Mouse (Mus musculus) heart, postnatal 25 days (tissue): Measurements from ENCODE around the gene Mfap1a. TPM values are rescaled to one million over a fixed set of nuclear protein-coding genes. Genes with fewer than 3 reads are reported as not detected.
"Not testable (repeated sequence)": the region's sequence is repeated elsewhere in the genome, so short reads cannot be mapped to it uniquely, and the experiment has no call there.

Experiments used
- DNase-seq: peaks from one replicate; pipeline ENCODE4 v3.0.0; 2022; ENCODE audit warnings: low spot score
- intact Hi-C: fragments of 180-260 bp; cut with DNase I; formaldehyde crosslinking; loops from one replicate; pipeline ENCODE4 v1.15.1; 2025
- total RNA-seq, 2 experiments: library from RNA; stranded (reverse); gene quantifications; 2 replicates each; pipeline ENCODE4 v1.2.3; 2021

Gene Mfap1a
- total RNA-seq: 10 to 100 TPM; 26.1 to 29.0 TPM

DNA sequence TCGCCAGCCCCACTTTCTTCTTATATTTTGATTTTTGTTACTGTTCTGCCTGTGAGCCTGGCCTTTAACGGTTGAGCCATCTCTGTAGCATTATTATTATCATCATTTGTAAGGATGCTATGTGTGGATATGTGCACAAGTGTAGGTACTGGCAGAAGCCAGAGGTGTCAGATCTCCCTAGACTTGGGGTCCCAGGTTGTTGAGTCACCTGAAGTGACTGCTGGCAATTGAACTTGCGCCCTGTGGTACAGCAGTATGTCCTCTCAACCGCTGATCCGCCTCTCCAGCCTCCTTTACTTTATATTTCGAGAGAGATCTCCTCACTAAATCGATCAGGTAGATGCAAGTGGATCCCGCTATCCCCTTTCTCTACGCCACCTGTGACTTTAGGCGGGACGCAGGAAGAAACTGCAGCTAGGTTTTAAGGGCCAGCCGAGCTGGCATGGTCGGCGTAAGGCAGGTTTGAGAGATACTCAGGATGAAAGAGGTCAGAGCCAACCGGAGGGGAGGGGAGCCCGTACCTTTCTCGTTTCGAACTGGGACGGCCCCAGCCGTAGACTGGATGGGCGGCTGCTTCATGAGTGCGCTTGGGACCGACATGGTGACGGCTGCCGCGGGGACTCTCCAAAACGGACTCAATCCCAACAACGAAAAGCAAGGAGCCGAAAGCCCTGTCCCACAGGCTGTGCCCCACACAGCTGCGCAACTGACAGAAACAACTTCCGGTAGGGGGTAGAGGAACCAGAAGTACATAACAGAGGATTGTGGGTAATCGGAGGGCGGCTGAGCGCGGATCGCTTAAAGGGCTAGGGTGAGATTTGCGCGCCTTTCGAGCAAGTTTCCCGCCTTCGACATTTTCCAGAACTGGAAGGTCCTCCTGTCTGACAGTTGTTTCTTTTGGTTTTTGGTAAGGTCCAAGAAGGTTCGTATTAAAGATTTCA is at the start of gene Mfap1a, which contains the start of gene Wdr76:
Mfap1a (minus strand) TSS at position 724 of the 941 bp plus-strand sequence.
Wdr76 (plus strand) TSS at position 782 of the 941 bp plus-strand sequence.
- intact Hi-C loops: loop anchor here (2.0 kb wide), 1 partner anchor 57 kb away; the partner anchor contains the start of gene Serf2
- peak; percentile 62 for DNase-seq

GRCm38 (mm10) chr2:121551271-121551670 is 44.8 kb upstream of the Mfap1a start:
- intact Hi-C loops: no loop called here
- DNase-seq: peak; percentile 28

DNA sequence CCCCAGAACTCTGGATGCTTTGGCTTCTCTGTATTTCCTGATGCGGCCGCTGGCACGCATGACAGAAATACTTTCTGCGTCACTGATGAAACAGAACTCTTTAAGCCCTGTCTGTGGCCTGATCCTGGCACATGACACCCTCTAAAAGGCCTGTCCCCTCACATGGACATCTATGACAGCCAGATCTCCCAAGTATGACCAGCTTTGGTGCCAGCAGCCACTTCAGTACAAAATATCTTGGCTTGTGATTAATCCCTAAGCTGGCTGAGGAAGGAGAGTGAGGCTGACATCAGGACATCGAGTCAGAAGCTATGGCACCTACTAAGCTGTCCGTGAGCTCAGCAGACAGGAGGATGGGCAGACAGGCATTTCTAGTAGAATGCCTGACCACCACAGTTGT is 43.2 kb upstream of the Mfap1a start:
- DNase-seq: peak; percentile 26

DNA sequence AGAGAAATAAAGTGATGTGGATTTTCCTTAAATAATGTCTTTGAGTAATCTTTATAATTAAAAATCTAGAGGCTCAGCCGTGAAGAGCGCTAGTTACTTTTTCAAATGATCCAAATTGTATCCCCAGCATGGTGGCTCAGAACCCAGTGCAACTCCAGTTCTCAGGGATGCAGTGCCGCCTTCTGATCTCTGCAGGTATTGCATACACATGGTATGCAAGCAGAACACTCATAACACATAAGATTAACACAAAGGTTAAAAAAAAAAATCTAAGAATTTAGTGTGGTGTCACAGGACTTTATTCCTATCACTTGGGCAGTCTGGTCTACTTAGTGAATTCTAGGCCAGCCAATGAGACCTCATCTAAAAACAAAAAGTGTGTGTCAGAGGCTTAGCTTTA is 38.4 kb upstream of the Mfap1a start:
- no peak for DNase-seq
- intact Hi-C loops: no loop called here

More for the DNA sequence above, 43.2 kb upstream of the Mfap1a start:
- intact Hi-C loops: no loop called here

- no peak for DNase-seq
- intact Hi-C loops: no loop called here
Observed at GRCm38 (mm10) chr2:121525056-121525455, 18.6 kb upstream of the Mfap1a start.

DNA sequence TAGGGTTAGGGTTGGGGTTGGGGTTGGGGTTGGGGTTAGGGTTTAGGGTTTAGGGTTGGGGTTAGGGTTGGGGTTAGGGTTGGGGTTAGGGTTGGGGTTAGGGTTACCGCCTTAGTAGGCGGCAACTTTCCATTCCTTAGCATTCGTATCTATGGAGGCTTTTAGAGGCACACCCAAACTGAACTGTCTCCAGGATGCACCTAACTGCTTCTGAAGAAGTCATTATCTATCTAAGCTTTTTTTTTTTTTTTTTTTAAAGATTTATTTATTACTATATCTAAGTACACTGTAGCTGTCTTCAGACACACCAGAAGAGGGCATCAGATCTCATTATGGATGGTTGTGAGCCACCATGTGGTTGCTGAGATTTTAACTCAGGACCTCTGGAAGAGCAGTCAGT is 16.4 kb upstream of the Mfap1a start:
- intact Hi-C loops, DNase-seq: not testable (repeated sequence)

GRCm38 (mm10) chr2:121522006-121522405 is 15.5 kb upstream of the Mfap1a start:
- intact Hi-C loops: no loop called here
- DNase-seq: no peak

- DNase-seq, intact Hi-C loops: not testable (repeated sequence)
Observed at GRCm38 (mm10) chr2:121518711-121519110, 12.2 kb upstream of the Mfap1a start.

GRCm38 (mm10) chr2:121518106-121518505 is 11.6 kb upstream of the Mfap1a start:
- intact Hi-C loops: no loop called here
- no peak for DNase-seq

GRCm38 (mm10) chr2:121514211-121514610 is 7.7 kb upstream of the Mfap1a start:
- DNase-seq: no peak
- intact Hi-C loops: no loop called here

DNA sequence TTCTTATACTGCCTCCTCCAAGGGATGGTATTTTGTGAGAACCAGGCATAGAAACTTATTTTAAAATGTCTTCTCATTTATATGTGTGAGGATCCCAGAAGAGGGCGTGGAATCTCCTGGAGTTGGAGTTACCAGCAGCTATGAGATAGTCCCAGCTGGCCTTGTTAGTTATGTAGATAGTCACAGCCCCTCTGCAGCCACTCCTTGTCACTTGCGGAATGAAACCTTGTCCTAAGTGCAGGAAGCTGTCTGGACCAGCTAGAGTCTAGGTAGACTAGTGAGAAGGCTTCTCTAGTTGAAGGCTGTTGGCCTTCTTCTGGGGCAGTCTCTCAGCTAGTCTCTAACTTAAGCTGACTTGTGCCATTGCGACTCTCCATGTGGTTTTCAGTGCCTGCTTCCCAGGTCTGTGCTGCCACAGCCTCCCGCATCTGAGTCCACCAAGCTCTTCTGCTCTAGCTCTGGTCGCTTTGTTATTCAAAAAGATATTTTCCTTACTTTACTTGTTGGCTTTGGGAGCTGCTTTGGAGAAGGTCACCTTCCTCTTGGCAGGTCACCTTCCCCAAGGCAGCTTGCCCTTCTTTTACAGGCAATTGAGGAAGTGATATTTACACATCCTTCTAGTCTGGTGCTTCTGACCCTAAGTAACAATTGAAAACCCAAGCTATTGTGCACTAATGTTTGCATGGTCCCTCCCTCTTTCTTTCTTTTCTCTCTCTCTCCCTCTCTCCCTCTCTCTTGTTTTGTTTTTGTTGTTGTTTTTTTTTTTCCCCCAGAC is 6.7 kb upstream of the Mfap1a start:
- intact Hi-C loops: not testable (repeated sequence)

GRCm38 (mm10) chr2:121511401-121511800 is 4.9 kb upstream of the Mfap1a start:
- no peak for DNase-seq
- intact Hi-C loops: no loop called here

More for the DNA sequence above, 6.7 kb upstream of the Mfap1a start:
- DNase-seq: not testable (repeated sequence)

GRCm38 (mm10) chr2:121509584-121509983 is 3.1 kb upstream of the Mfap1a start:
- peak; percentile 35 for DNase-seq
- intact Hi-C loops: no loop called here

DNA sequence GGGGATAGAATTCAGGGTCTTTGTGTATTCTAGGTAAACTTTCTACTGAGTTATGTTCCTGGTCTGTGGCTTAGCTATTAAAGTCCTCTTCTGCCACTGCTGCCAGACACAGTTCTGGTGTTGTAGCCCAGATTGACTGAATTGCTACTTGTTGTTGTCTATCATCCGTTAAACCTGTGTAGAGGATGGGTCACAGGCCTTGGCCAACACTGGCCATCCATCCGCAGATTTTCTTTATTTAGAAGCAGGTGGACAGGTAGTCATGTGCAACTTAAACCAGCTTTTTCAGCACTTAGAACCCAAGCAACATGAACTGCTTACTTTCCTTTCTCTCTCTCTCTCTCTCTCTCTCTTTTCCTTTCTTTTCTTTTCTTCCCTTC is 1.5 kb upstream of the Mfap1a start:
- DNase-seq: no peak

DNA sequence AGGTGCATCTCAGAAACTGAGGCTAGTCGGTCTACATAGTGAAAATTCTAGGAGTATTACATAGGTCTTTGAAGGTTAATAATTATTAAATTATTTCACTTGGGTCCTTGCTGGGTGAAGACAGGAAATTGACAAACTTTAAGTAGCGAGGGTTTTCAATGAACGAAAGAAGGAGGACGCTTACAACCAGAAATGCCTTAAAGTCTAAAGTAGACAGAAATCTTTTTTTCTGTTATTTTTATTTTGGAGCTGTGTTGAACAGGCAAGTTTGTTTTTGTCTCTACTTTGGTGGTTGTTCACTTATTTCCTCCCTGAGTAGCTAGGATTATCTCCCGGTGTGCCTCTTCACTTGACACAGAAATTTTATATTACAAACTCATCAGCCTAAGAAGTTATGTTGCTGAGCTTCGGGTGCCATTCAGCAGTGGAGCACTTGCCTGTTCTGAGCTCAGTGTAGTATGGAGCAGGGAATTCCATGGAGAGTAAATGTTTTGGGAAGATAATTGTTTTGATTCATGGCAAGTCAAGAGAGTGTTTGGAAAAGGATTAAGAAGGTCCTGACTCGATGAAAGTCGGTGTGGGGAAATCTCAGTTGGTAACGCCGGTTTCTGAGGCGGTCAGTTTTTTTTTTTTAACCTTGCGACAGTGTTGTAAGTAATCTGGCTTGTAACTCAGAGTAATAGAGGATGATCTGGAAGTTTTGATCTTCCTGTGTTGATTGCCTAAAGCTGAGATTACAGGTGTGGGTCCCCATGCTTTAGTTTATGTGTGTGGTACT is 897 bp upstream of the Mfap1a start:
- DNase-seq: no peak
- intact Hi-C loops: loop anchor here (1.0 to 2.0 kb wide), 2 partner anchors 33 to 59 kb away; partner anchors contain the start of genes Mfap1b and Serf2

More for the DNA sequence above, 1.5 kb upstream of the Mfap1a start:
- intact Hi-C loops: loop anchor here (1.0 to 2.0 kb wide), 2 partner anchors 34 to 59 kb away; partner anchors contain the start of genes Mfap1b and Serf2

- DNase-seq, intact Hi-C loops: not testable (repeated sequence)
Observed at GRCm38 (mm10) chr2:121501550-121501949, 4.9 kb downstream of the Mfap1a start.

GRCm38 (mm10) chr2:121484403-121484802 is 22.1 kb downstream of the Mfap1a start:
- intact Hi-C loops, DNase-seq: not testable (repeated sequence)

- intact Hi-C loops: no loop called here
- DNase-seq: no peak
Observed at GRCm38 (mm10) chr2:121483576-121483975, 22.9 kb downstream of the Mfap1a start.

- DNase-seq, intact Hi-C loops: not testable (repeated sequence)
Observed at GRCm38 (mm10) chr2:121480916-121481315, 25.5 kb downstream of the Mfap1a start.
